Mouse (Mus musculus): ENCODE measurements around the gene Glb1l. TPM values are rescaled to one million over a fixed set of nuclear protein-coding genes. Genes with fewer than 3 reads are reported as not detected.
A peak's percentile ranks its signal among the peaks of the same experiment; 100 is the strongest.

Gene Glb1l
- polyA plus RNA-seq, 1 experiment, result 5.7 TPM

- H3K4me3 ChIP-seq (ENCODE audit: extremely low read depth, insufficient read depth, insufficient read length), result peak overlapping the region; percentile 75
- H3K27ac ChIP-seq (ENCODE audit: insufficient read depth, low read length), result peak overlapping the region; percentile 41; the same call in 1 of the 2 replicates
- H3K27me3 ChIP-seq (ENCODE audit: control insufficient read depth, insufficient read depth, low read length), result no peaks in the 10 kb centered on the region
- H3K4me1 ChIP-seq (ENCODE audit: control insufficient read depth, insufficient read depth, insufficient read length), result peaks cover 8% of the 10 kb centered on the region
- DNase-seq (ENCODE audit: low read depth in 1 of 2, low spot score in 2 of 2), result no peak
- TF ChIP-seq POLR2A (IDR thresholded peaks at IDR 0.05; ENCODE audit: low read depth, low read length), result no peak
- 4% methylated on average over 23 of the region's 23 CpGs for WGBS
- H3K36me3 ChIP-seq (ENCODE audit: control insufficient read depth, insufficient read depth, low read length), result peaks cover 10% of the 10 kb centered on the region
Observed at GRCm38 (mm10) chr1:75179334-75180104, 31.1 kb downstream of the Glb1l start.

- TF ChIP-seq POLR2A (IDR thresholded peaks at IDR 0.05; ENCODE audit: low read depth, low read length) (peak; percentile 40), CTCF (IDR thresholded peaks at IDR 0.05; ENCODE audit: extremely low read depth, insufficient read depth, insufficient read length, insufficient replicate concordance) (no peak)
- Histone ChIP-seq H3K27me3 (ENCODE audit: control insufficient read depth, insufficient read depth, low read length) (no peaks in the 10 kb centered on the region), H3K27ac (ENCODE audit: insufficient read depth, low read length) (peak within 1 kb of the TSS; percentile 86), H3K4me1 (ENCODE audit: control insufficient read depth, insufficient read depth, insufficient read length) (no peaks in the 10 kb centered on the region; the same call in 1 of the 2 replicates), H3K4me3 (ENCODE audit: extremely low read depth, insufficient read depth, insufficient read length) (peak within 1 kb of the TSS; percentile 77), H3K36me3 (ENCODE audit: control insufficient read depth, insufficient read depth, low read length) (peaks cover 20% of the 10 kb centered on the region)
- DNase-seq (ENCODE audit: low read depth in 1 of 2, low spot score in 2 of 2), result peak; percentile 92 to 98
- 4% methylated on average over 56 of the region's 59 CpGs for WGBS
Observed at GRCm38 (mm10) chr1:75168472-75169464, 41.8 kb downstream of the Glb1l start, which contains the start of gene Zfand2b. Gene Zfand2b, plus strand, starts transcription at chr1:75168646.

GRCm38 (mm10) chr1:75168093-75168471 lies 42.5 kb downstream of the Glb1l start:
- 12% methylated on average over 7 of the region's 7 CpGs for WGBS
- Histone ChIP-seq H3K27ac (ENCODE audit: insufficient read depth, low read length) (peak overlapping the region; percentile 61), H3K4me3 (ENCODE audit: extremely low read depth, insufficient read depth, insufficient read length) (peak overlapping the region; percentile 77), H3K4me1 (ENCODE audit: control insufficient read depth, insufficient read depth, insufficient read length) (no peaks in the 10 kb centered on the region; the same call in 1 of the 2 replicates), H3K27me3 (ENCODE audit: control insufficient read depth, insufficient read depth, low read length) (no peaks in the 10 kb centered on the region), H3K36me3 (ENCODE audit: control insufficient read depth, insufficient read depth, low read length) (peaks cover 20% of the 10 kb centered on the region)
- DNase-seq (ENCODE audit: low read depth in 1 of 2, low spot score in 2 of 2), result no peak
- TF ChIP-seq CTCF (IDR thresholded peaks at IDR 0.05; ENCODE audit: extremely low read depth, insufficient read depth, insufficient read length, insufficient replicate concordance), result no peak
- TF ChIP-seq POLR2A (IDR thresholded peaks at IDR 0.05; ENCODE audit: low read depth, low read length), result no peak

- no peaks in the 10 kb centered on the region for H3K27me3 ChIP-seq (ENCODE audit: control insufficient read depth, insufficient read depth, low read length)
- no peak overlapping the region for H3K4me3 ChIP-seq (ENCODE audit: extremely low read depth, insufficient read depth, insufficient read length)
- no peaks in the 10 kb centered on the region for H3K4me1 ChIP-seq (ENCODE audit: control insufficient read depth, insufficient read depth, insufficient read length)
- no peak for DNase-seq (ENCODE audit: low read depth in 1 of 2, low spot score in 2 of 2)
- WGBS, result 84% methylated on average over 4 of the region's 4 CpGs
- H3K36me3 ChIP-seq (ENCODE audit: control insufficient read depth, insufficient read depth, low read length), result no peaks in the 10 kb centered on the region
- H3K27ac ChIP-seq (ENCODE audit: insufficient read depth, low read length), result no peak overlapping the region
- no peak for TF ChIP-seq CTCF (IDR thresholded peaks at IDR 0.05; ENCODE audit: extremely low read depth, insufficient read depth, insufficient read length, insufficient replicate concordance)
- no peak for TF ChIP-seq POLR2A (IDR thresholded peaks at IDR 0.05; ENCODE audit: low read depth, low read length)
Observed at GRCm38 (mm10) chr1:75160256-75160617, 50.4 kb downstream of the Glb1l start.

GRCm38 (mm10) chr1:75159540-75160255 lies 50.9 kb downstream of the Glb1l start:
- Histone ChIP-seq H3K27ac (ENCODE audit: insufficient read depth, low read length) (no peak overlapping the region), H3K4me3 (ENCODE audit: extremely low read depth, insufficient read depth, insufficient read length) (no peak overlapping the region; the same call in 1 of the 2 replicates), H3K4me1 (ENCODE audit: control insufficient read depth, insufficient read depth, insufficient read length) (no peaks in the 10 kb centered on the region), H3K36me3 (ENCODE audit: control insufficient read depth, insufficient read depth, low read length) (no peaks in the 10 kb centered on the region), H3K27me3 (ENCODE audit: control insufficient read depth, insufficient read depth, low read length) (no peaks in the 10 kb centered on the region)
- no peak for DNase-seq (ENCODE audit: low read depth in 1 of 2, low spot score in 2 of 2)
- 74% methylated on average over 5 of the region's 5 CpGs for WGBS
- TF ChIP-seq CTCF (IDR thresholded peaks at IDR 0.05; ENCODE audit: extremely low read depth, insufficient read depth, insufficient read length, insufficient replicate concordance) (no peak), POLR2A (IDR thresholded peaks at IDR 0.05; ENCODE audit: low read depth, low read length) (no peak)

- Histone ChIP-seq H3K27ac (ENCODE audit: insufficient read depth, low read length) (no peak overlapping the region), H3K27me3 (ENCODE audit: control insufficient read depth, insufficient read depth, low read length) (no peaks in the 10 kb centered on the region), H3K36me3 (ENCODE audit: control insufficient read depth, insufficient read depth, low read length) (no peaks in the 10 kb centered on the region), H3K4me3 (ENCODE audit: extremely low read depth, insufficient read depth, insufficient read length) (no peak overlapping the region), H3K4me1 (ENCODE audit: control insufficient read depth, insufficient read depth, insufficient read length) (no peaks in the 10 kb centered on the region)
- no peak for TF ChIP-seq POLR2A (IDR thresholded peaks at IDR 0.05; ENCODE audit: low read depth, low read length)
- TF ChIP-seq CTCF (IDR thresholded peaks at IDR 0.05; ENCODE audit: extremely low read depth, insufficient read depth, insufficient read length, insufficient replicate concordance), result no peak
- no peak for DNase-seq (ENCODE audit: low read depth in 1 of 2, low spot score in 2 of 2)
Observed at GRCm38 (mm10) chr1:75158990-75159389, 51.6 kb downstream of the Glb1l start.

All from spleen, adult 2 months (tissue).